Mouse (Mus musculus) lung, adult 2 months (tissue): Measurements from ENCODE around the gene Csnk1d.

ENCODE experiments used
- CTCF ChIP-seq: fragments of 200-500 bp; IDR thresholded peaks from 2 replicates; pipeline ENCODE4 v1.5.1; 2011; ENCODE audit warnings: mild to moderate bottlenecking, low read length, control low read depth; ENCODE audit not compliant: insufficient read depth
- POLR2A ChIP-seq: fragments of 200-500 bp; IDR thresholded peaks from 2 replicates; pipeline ENCODE4 v1.6.1; 2011; ENCODE audit warnings: low read depth, mild to moderate bottlenecking, control low read depth, low read length, borderline replicate concordance; ENCODE audit errors: extremely low read depth

DNA sequence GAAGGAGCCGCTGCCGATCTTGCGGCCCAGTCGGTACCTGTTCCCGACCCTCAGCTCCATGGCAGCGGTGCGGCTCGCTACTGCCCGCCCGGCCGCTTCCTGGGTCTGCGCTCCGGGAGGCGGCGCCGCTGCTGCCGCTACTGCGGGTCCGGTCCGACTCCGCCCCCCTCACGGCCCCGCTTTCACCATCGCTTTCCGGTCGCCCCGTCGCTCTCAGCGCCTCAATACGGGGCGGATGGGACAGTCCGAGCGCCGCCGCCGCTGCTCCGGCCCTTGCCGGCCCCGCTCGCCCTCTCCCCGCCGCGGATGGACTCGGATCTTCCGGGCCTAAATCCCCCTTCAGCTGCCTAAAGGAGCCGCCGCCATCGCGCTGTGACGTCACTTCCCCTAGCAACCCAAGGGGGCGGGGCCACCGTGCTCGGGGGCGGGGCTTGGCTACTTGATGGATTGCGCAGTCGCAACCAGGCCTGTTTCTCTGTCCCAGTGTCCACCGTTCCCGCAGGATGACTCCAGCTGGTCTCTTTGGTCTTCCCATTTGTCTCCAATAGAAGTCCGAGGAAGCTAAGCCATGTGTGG lies at the start of gene Csnk1d:
- TF ChIP-seq CTCF (no peak), POLR2A (peak; percentile 56; the same call in 1 of the 2 replicates)
